Mouse (Mus musculus) forebrain, embryonic 11.5 days (tissue): Measurements from ENCODE around the gene Olfr237-ps1. TPM values are rescaled to one million over a fixed set of nuclear protein-coding genes. Genes with fewer than 3 reads are reported as not detected.
"Not testable (repeated sequence)": the region's sequence is repeated elsewhere in the genome, so short reads cannot be mapped to it uniquely, and the experiment has no call there.

Experiments
- ATAC-seq: fragments of 200-750 bp; cut with Nextera tagmentation; replicated peaks from 2 replicates; pipeline ENCODE4 v1.8.0; 2017; ENCODE audit warnings: moderate TSS enrichment; ENCODE audit not compliant: low FRiP score
- DNase-seq: peaks from one replicate; pipeline ENCODE4 v3.0.0-alpha.2; 2017; ENCODE audit warnings: low spot score
- H3K27ac ChIP-seq: fragments of 300-500 bp; sonication (generic); 2 replicates; pipeline ENCODE4 v1.5.1; 2014; ENCODE audit warnings: low read depth, low read length
- H3K27me3 ChIP-seq: fragments of 300-500 bp; sonication (generic); 2 replicates; pipeline ENCODE4 v1.6.1; 2014; ENCODE audit warnings: mild to moderate bottlenecking, low read length, mixed read lengths; ENCODE audit not compliant: control insufficient read depth, insufficient read depth
- H3K36me3 ChIP-seq: fragments of 300-500 bp; sonication (generic); 2 replicates; pipeline ENCODE4 v1.6.1; 2014; ENCODE audit warnings: mild to moderate bottlenecking, low read length, moderate library complexity, mixed read lengths; ENCODE audit not compliant: control insufficient read depth, insufficient read depth
- H3K4me1 ChIP-seq: fragments of 300-500 bp; sonication (generic); replicated peaks from 2 replicates; pipeline ENCODE4 v1.6.1; 2014; ENCODE audit warnings: low read length, mixed read lengths; ENCODE audit not compliant: control insufficient read depth, insufficient read depth
- H3K4me2 ChIP-seq: fragments of 300-500 bp; sonication (generic); 2 replicates; pipeline ENCODE4 v1.6.1; 2014; ENCODE audit warnings: low read depth, mild to moderate bottlenecking, low read length, moderate library complexity, mixed read lengths; ENCODE audit not compliant: severe bottlenecking
- H3K4me3 ChIP-seq: fragments of 300-500 bp; sonication (generic); 2 replicates; pipeline ENCODE4 v1.5.1; 2014; ENCODE audit warnings: low read depth, low read length
- H3K9ac ChIP-seq: fragments of 300-500 bp; sonication (generic); 2 replicates; pipeline ENCODE4 v1.6.1; 2014; ENCODE audit warnings: low read length
- H3K9me3 ChIP-seq: fragments of 300-500 bp; sonication (generic); 2 replicates; pipeline ENCODE4 v1.6.1; 2016; ENCODE audit warnings: low read length, mixed read lengths; ENCODE audit not compliant: control insufficient read depth
- WGBS: fragments of 180-500 bp; shearing (Covaris S2); extraction: QIAGEN DNeasy Blood & Tissue Kit; methylation state at CpG from one replicate; pipeline ENCODE4 v1.1.7; 2014; 5-methylcytosine and 5-hydroxymethylcytosine counted together
- polyA plus RNA-seq: library from polyadenylated mRNA; unstranded; fragments of >200 nt; fragmentation: Nextera tagmentation; extraction: Ambion mirVana; gene quantifications from 2 replicates; pipeline ENCODE4 v1.2.1, GENCODE M21; 2014

Gene Olfr237-ps1
- not detected in 2 replicates for polyA plus RNA-seq

- H3K4me3 ChIP-seq: not testable (repeated sequence)
Observed at GRCm38 (mm10) chr6:43146267-43146666, at the start of gene Olfr237-ps1. Gene Olfr237-ps1 (plus strand): TSS chr6:43146567.

GRCm38 (mm10) chr6:43106069-43106468 is 40.3 kb upstream of the Olfr237-ps1 start, which contains the start of gene Olfr441:
Gene Olfr441 (plus strand): TSS chr6:43106369.
- H3K4me3 ChIP-seq, H3K4me2 ChIP-seq, H3K4me1 ChIP-seq, H3K36me3 ChIP-seq, ATAC-seq, H3K9me3 ChIP-seq, H3K27ac ChIP-seq, DNase-seq, H3K9ac ChIP-seq, H3K27me3 ChIP-seq: not testable (repeated sequence)
- 82% methylated on average over 1 of the region's 1 CpGs for WGBS

More at GRCm38 (mm10) chr6:43146267-43146666, at the start of gene Olfr237-ps1:
- H3K9ac ChIP-seq, ATAC-seq, DNase-seq, H3K27ac ChIP-seq, H3K9me3 ChIP-seq, H3K4me1 ChIP-seq, H3K36me3 ChIP-seq, H3K27me3 ChIP-seq, H3K4me2 ChIP-seq: not testable (repeated sequence)
- 80% methylated on average over 2 of the region's 2 CpGs for WGBS

- H3K4me1 ChIP-seq: no peaks in the 10 kb centered on the region
- no peak for DNase-seq
- no peaks in the 10 kb centered on the region for H3K36me3 ChIP-seq
- WGBS: 65% methylated on average over 1 of the region's 1 CpGs
- H3K27ac ChIP-seq: no peak overlapping the region
- no peaks in the 10 kb centered on the region for H3K9me3 ChIP-seq
- H3K4me3 ChIP-seq: no peak overlapping the region
- no peak for ATAC-seq
- no peak overlapping the region for H3K9ac ChIP-seq
- H3K27me3 ChIP-seq: no peaks in the 10 kb centered on the region
- no peak overlapping the region for H3K4me2 ChIP-seq
Observed at GRCm38 (mm10) chr6:43159502-43159901, 13.1 kb downstream of the Olfr237-ps1 start.

- H3K9ac ChIP-seq: no peak within 1 kb of the TSS
- no peak for DNase-seq
- no peaks in the 10 kb centered on the region for H3K4me1 ChIP-seq
- H3K27ac ChIP-seq: no peak within 1 kb of the TSS
- H3K36me3 ChIP-seq: no peaks in the 10 kb centered on the region
- no peaks in the 10 kb centered on the region for H3K27me3 ChIP-seq
- ATAC-seq: no peak
- H3K4me3 ChIP-seq: no peak within 1 kb of the TSS
- no peaks in the 10 kb centered on the region for H3K9me3 ChIP-seq
- no peak within 1 kb of the TSS for H3K4me2 ChIP-seq
- 62% methylated on average over 3 of the region's 3 CpGs for WGBS
Observed at GRCm38 (mm10) chr6:43162982-43163381, 16.6 kb downstream of the Olfr237-ps1 start, which contains the start of gene Olfr437. Gene Olfr437 (plus strand): TSS chr6:43163282.

- Histone ChIP-seq H3K36me3 (no peaks in the 10 kb centered on the region), H3K9me3 (no peaks in the 10 kb centered on the region), H3K4me1 (no peaks in the 10 kb centered on the region), H3K4me3 (no peak overlapping the region), H3K4me2 (no peak overlapping the region), H3K27ac (no peak overlapping the region), H3K9ac (no peak overlapping the region), H3K27me3 (no peaks in the 10 kb centered on the region)
- DNase-seq (no peak), ATAC-seq (no peak)
- WGBS: 91% methylated on average over 4 of the region's 4 CpGs
Observed at GRCm38 (mm10) chr6:43167246-43167645, 20.9 kb downstream of the Olfr237-ps1 start.

- Histone ChIP-seq H3K27ac (no peak within 1 kb of the TSS), H3K4me1 (no peaks in the 10 kb centered on the region), H3K9ac (no peak within 1 kb of the TSS), H3K4me2 (no peak within 1 kb of the TSS), H3K27me3 (no peaks in the 10 kb centered on the region), H3K9me3 (no peaks in the 10 kb centered on the region), H3K36me3 (no peaks in the 10 kb centered on the region), H3K4me3 (no peak within 1 kb of the TSS)
- WGBS: 76% methylated on average over 4 of the region's 4 CpGs
- DNase-seq (no peak), ATAC-seq (no peak)
Observed at GRCm38 (mm10) chr6:43171840-43172239, 25.5 kb downstream of the Olfr237-ps1 start, which contains the start of gene Olfr13. Gene Olfr13 (plus strand): TSS chr6:43172140.

GRCm38 (mm10) chr6:43178129-43178528 is 31.8 kb downstream of the Olfr237-ps1 start:
- Histone ChIP-seq H3K4me3 (no peak overlapping the region), H3K27ac (no peak overlapping the region), H3K9ac (no peak overlapping the region), H3K27me3 (no peaks in the 10 kb centered on the region), H3K36me3 (no peaks in the 10 kb centered on the region), H3K4me1 (no peaks in the 10 kb centered on the region), H3K9me3 (no peaks in the 10 kb centered on the region), H3K4me2 (no peak overlapping the region)
- 76% methylated on average over 1 of the region's 1 CpGs for WGBS
- no peak for ATAC-seq
- DNase-seq: no peak

GRCm38 (mm10) chr6:43178584-43179501 is 32.5 kb downstream of the Olfr237-ps1 start:
- Histone ChIP-seq H3K4me3 (no peak overlapping the region), H3K27ac (no peak overlapping the region), H3K27me3 (no peaks in the 10 kb centered on the region), H3K4me1 (no peaks in the 10 kb centered on the region), H3K4me2 (no peak overlapping the region), H3K9me3 (no peaks in the 10 kb centered on the region), H3K36me3 (no peaks in the 10 kb centered on the region), H3K9ac (no peak overlapping the region)
- ATAC-seq (no peak), DNase-seq (no peak)
- WGBS: 75% methylated on average over 6 of the region's 6 CpGs
